Mouse (Mus musculus): ENCODE results near the gene Cdkl1. TPM values are rescaled to one million over a fixed set of nuclear protein-coding genes. Genes with fewer than 3 reads are reported as not detected.

The Cdkl1 gene
- polyA plus RNA-seq, 1 experiment: not detected

DNA sequence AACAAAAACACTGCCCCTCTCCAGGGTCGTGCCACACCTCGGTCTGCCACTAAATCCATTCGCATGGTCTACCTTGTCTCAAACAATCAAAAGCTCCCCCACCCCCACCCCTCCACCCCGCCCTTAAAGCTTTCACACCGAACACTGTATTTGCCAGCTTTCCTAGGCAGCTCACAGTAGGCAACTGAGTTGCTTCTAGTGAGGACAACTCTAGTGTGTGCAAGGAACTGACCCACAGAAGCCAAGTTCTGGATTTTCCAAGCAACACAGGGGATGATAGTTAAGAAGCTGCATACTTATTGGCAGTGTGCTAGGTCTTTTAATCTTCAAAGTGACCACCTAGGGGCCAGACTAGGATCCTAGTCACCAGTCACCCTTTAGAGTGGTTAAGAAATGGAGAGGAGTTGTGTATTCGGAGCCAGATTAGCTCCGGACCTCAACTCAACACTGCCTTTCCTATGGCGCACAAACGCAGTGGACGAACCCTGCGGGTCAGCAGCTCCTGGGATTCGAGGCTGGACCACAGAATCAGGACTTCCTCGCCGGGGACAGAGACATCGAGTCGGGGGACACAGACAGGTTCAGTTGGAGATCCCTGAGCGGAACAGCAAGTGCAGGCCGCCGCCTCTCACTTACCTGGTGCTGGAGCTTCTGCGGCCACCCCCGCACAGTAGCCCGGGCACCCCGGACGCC is 66.9 kb downstream of the Cdkl1 start:
- TF ChIP-seq USF1 (IDR thresholded peaks at IDR 0.05; ENCODE audit: low read depth) (no peak), FOSL1 (IDR thresholded peaks at IDR 0.05; ENCODE audit: insufficient read depth, low read length, poor library complexity, severe bottlenecking) (no peak), MYOG (IDR thresholded peaks at IDR 0.05; ENCODE audit: control insufficient read depth, extremely low read depth, insufficient read length) (no peak), MYOD1 (IDR thresholded peaks at IDR 0.05; ENCODE audit: control insufficient read depth, insufficient read length, low read depth) (no peak), MAX (IDR thresholded peaks at IDR 0.05) (no peak), CTCF (IDR thresholded peaks at IDR 0.05; ENCODE audit: control insufficient read depth, insufficient read depth, insufficient read length) (no peak), CEBPB (IDR thresholded peaks at IDR 0.05; ENCODE audit: low read depth) (no peak)
- Histone ChIP-seq H3K79me3 (ENCODE audit: low read depth) (peaks cover 5% of the 10 kb centered on the region), H3K79me2 (ENCODE audit: control insufficient read depth, insufficient read depth) (peaks cover 23% of the 10 kb centered on the region), H3K4me3 (ENCODE audit: insufficient read depth, poor library complexity, severe bottlenecking) (peak overlapping the region; percentile 61), H3ac (ENCODE audit: control insufficient read depth, insufficient read length, low read depth) (peak overlapping the region; percentile 87), H3K27me3 (ENCODE audit: control insufficient read depth, insufficient read depth, insufficient read length) (no peaks in the 10 kb centered on the region), H3K36me3 (ENCODE audit: control insufficient read depth, insufficient read depth) (peaks cover 23% of the 10 kb centered on the region)

DNA sequence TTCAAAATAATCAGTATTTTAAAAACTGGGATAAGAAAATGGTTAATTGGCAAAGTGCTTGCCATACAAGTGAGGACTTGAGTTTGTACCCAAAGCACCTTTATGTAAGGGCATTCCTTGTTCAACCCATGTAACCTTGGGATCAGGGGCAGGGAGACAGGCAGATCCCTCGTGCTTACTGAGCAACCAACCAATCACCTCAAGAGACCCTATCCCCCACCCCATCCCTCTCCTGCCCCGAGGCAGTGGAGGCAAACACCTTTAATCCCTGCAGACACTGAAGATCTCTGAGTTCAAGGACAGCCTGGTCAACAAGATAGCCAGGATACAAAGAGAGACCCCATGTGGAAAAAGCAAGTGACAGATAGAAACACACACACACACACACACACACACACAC is 67.7 kb downstream of the Cdkl1 start:
- no peaks in the 10 kb centered on the region for H3K27me3 ChIP-seq (ENCODE audit: control insufficient read depth, insufficient read depth, insufficient read length)
- no peak overlapping the region for H3ac ChIP-seq (ENCODE audit: control insufficient read depth, insufficient read length, low read depth)
- H3K36me3 ChIP-seq (ENCODE audit: control insufficient read depth, insufficient read depth): peaks cover 27% of the 10 kb centered on the region
- H3K79me2 ChIP-seq (ENCODE audit: control insufficient read depth, insufficient read depth): peaks cover 23% of the 10 kb centered on the region
- H3K4me3 ChIP-seq (ENCODE audit: insufficient read depth, poor library complexity, severe bottlenecking): no peak overlapping the region
- no peak for TF ChIP-seq MAX (IDR thresholded peaks at IDR 0.05)
- TF ChIP-seq USF1 (IDR thresholded peaks at IDR 0.05; ENCODE audit: low read depth): no peak
- no peak for TF ChIP-seq CEBPB (IDR thresholded peaks at IDR 0.05; ENCODE audit: low read depth)
- no peak for TF ChIP-seq MYOD1 (IDR thresholded peaks at IDR 0.05; ENCODE audit: control insufficient read depth, insufficient read length, low read depth)
- TF ChIP-seq CTCF (IDR thresholded peaks at IDR 0.05; ENCODE audit: control insufficient read depth, insufficient read depth, insufficient read length): no peak
- TF ChIP-seq FOSL1 (IDR thresholded peaks at IDR 0.05; ENCODE audit: insufficient read depth, low read length, poor library complexity, severe bottlenecking): no peak
- no peak for TF ChIP-seq MYOG (IDR thresholded peaks at IDR 0.05; ENCODE audit: control insufficient read depth, extremely low read depth, insufficient read length)
- H3K79me3 ChIP-seq (ENCODE audit: low read depth): peaks cover 5% of the 10 kb centered on the region

DNA sequence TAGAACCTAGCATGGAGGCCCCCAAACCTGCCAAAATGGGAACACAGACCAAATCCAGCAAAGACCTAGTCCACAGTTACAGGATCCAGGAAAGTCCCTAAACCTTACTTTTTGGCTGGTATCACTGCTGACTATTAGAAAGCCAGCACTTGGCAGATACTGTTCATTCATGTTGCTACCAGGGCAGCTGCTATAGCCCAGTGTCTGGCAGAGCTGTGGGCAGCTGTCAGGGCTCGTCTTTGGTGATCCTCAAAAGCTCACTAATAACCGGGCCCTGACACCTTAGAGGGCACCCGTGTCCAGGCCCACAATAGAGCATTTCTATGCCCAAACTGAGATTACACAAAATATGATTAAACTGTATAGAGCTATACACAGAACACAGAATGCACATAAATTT is 68.2 kb downstream of the Cdkl1 start:
- Histone ChIP-seq H3ac (ENCODE audit: control insufficient read depth, insufficient read length, low read depth) (no peak overlapping the region), H3K4me3 (ENCODE audit: insufficient read depth, poor library complexity, severe bottlenecking) (no peak overlapping the region), H3K27me3 (ENCODE audit: control insufficient read depth, insufficient read depth, insufficient read length) (no peaks in the 10 kb centered on the region), H3K79me3 (ENCODE audit: low read depth) (peaks cover 5% of the 10 kb centered on the region), H3K36me3 (ENCODE audit: control insufficient read depth, insufficient read depth) (peaks cover 27% of the 10 kb centered on the region), H3K79me2 (ENCODE audit: control insufficient read depth, insufficient read depth) (peaks cover 23% of the 10 kb centered on the region)
- TF ChIP-seq USF1 (IDR thresholded peaks at IDR 0.05; ENCODE audit: low read depth): no peak
- no peak for TF ChIP-seq MAX (IDR thresholded peaks at IDR 0.05)

DNA sequence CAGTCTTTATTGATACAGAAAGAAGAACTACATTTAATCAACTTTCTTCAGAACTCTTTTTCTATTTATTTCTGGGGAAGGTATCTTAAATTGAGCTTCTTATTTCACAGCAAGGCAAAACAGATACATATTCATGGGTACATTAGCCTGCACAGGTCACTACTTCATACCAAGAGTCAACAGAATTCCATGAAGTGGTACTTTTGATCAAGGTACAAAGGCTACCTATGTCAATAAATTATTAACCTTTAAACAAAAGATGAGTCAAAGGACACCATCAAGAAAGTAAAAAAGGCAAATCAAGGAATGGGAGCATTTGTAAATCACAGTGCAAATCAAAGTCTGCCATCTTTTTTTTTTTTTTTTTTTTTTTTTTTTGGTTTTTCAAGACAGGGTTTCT is 77.4 kb downstream of the Cdkl1 start:
- no peak overlapping the region for H3ac ChIP-seq (ENCODE audit: control insufficient read depth, insufficient read length, low read depth)
- H3K79me3 ChIP-seq (ENCODE audit: low read depth): no peaks in the 10 kb centered on the region
- H3K4me3 ChIP-seq (ENCODE audit: insufficient read depth, poor library complexity, severe bottlenecking): no peak overlapping the region
- H3K79me2 ChIP-seq (ENCODE audit: control insufficient read depth, insufficient read depth): no peaks in the 10 kb centered on the region
- no peaks in the 10 kb centered on the region for H3K27me3 ChIP-seq (ENCODE audit: control insufficient read depth, insufficient read depth, insufficient read length)
- TF ChIP-seq CTCF (IDR thresholded peaks at IDR 0.05; ENCODE audit: control insufficient read depth, insufficient read depth, insufficient read length) (no peak), MAX (IDR thresholded peaks at IDR 0.05) (no peak), MYOD1 (IDR thresholded peaks at IDR 0.05; ENCODE audit: control insufficient read depth, insufficient read length, low read depth) (no peak), FOSL1 (IDR thresholded peaks at IDR 0.05; ENCODE audit: insufficient read depth, low read length, poor library complexity, severe bottlenecking) (no peak), MYOG (IDR thresholded peaks at IDR 0.05; ENCODE audit: control insufficient read depth, extremely low read depth, insufficient read length) (no peak), USF1 (IDR thresholded peaks at IDR 0.05; ENCODE audit: low read depth) (no peak), CEBPB (IDR thresholded peaks at IDR 0.05; ENCODE audit: low read depth) (no peak)
- H3K36me3 ChIP-seq (ENCODE audit: control insufficient read depth, insufficient read depth): peaks cover 7% of the 10 kb centered on the region

DNA sequence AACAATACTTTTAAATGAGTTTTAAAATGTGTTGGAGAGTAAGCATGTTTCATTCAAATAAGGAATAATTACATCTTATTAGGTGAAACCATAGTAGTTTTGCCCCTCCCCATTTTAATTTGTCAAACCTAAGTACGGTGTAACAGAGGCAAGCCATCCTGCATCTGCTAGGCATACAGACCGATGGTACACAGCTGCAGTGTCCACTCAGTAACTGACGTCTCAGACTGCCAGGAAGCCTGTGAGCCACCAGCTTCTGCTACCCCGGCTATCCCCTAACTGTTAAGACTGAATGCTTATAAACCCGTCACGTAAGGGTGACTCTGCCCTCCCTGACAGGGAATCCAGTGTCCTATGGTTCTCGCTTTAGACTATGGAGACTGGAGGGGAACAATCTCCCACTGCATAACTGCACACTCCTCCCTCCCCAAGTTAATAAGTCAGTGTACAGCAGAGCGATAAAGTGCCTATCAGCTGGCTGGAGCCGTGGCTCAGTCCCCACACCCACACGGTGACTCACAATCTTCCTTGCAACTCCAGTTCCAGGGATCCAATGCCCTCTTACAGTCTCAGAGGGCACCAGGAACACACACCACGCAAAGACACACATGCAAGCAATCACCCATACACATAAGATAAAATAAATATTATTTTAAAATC is 86.1 kb downstream of the Cdkl1 start:
- Histone ChIP-seq H3K36me3 (ENCODE audit: control insufficient read depth, insufficient read depth) (peaks cover 19% of the 10 kb centered on the region), H3K4me3 (ENCODE audit: insufficient read depth, poor library complexity, severe bottlenecking) (no peak overlapping the region), H3K79me2 (ENCODE audit: control insufficient read depth, insufficient read depth) (no peaks in the 10 kb centered on the region), H3K27me3 (ENCODE audit: control insufficient read depth, insufficient read depth, insufficient read length) (no peaks in the 10 kb centered on the region), H3K79me3 (ENCODE audit: low read depth) (no peaks in the 10 kb centered on the region), H3ac (ENCODE audit: control insufficient read depth, insufficient read length, low read depth) (no peak overlapping the region)
- TF ChIP-seq USF1 (IDR thresholded peaks at IDR 0.05; ENCODE audit: low read depth): no peak
- TF ChIP-seq CEBPB (IDR thresholded peaks at IDR 0.05; ENCODE audit: low read depth): no peak
- TF ChIP-seq FOSL1 (IDR thresholded peaks at IDR 0.05; ENCODE audit: insufficient read depth, low read length, poor library complexity, severe bottlenecking): no peak
- no peak for TF ChIP-seq MYOD1 (IDR thresholded peaks at IDR 0.05; ENCODE audit: control insufficient read depth, insufficient read length, low read depth)
- no peak for TF ChIP-seq MAX (IDR thresholded peaks at IDR 0.05)
- no peak for TF ChIP-seq MYOG (IDR thresholded peaks at IDR 0.05; ENCODE audit: control insufficient read depth, extremely low read depth, insufficient read length)
- no peak for TF ChIP-seq CTCF (IDR thresholded peaks at IDR 0.05; ENCODE audit: control insufficient read depth, insufficient read depth, insufficient read length)

Measured in C2C12 (cell line).